Mouse (Mus musculus): ENCODE results near the gene Foxk1. TPM values are rescaled to one million over a fixed set of nuclear protein-coding genes. Genes with fewer than 3 reads are reported as not detected.

The Foxk1 gene
- polyA plus RNA-seq, 1 experiment from 2014 or later: 3.7 TPM

GRCm38 (mm10) chr5:142370406-142371171, 30.7 kb upstream of the Foxk1 start:
- 96% methylated on average over 4 of the region's 4 CpGs for WGBS
- no peaks in the 10 kb centered on the region for H3K9me3 ChIP-seq (replicated peaks; ENCODE audit: control insufficient read depth, low read length)
- no peak overlapping the region for H3K4me2 ChIP-seq (ENCODE audit: low read depth, low read length)
- H3K4me1 ChIP-seq (ENCODE audit: control insufficient read depth, insufficient read depth, low read length): peaks cover 19% of the 10 kb centered on the region
- H3K27ac ChIP-seq (ENCODE audit: low read length): no peak overlapping the region
- H3K4me3 ChIP-seq (replicated peaks; ENCODE audit: low read length): no peak overlapping the region
- H3K36me3 ChIP-seq (ENCODE audit: control insufficient read depth, insufficient read depth, low read length): no peaks in the 10 kb centered on the region
- no peak for ATAC-seq (ENCODE audit: insufficient read depth, low FRiP score)
- H3K9ac ChIP-seq (ENCODE audit: low read length): no peak overlapping the region
- H3K27me3 ChIP-seq (ENCODE audit: control insufficient read depth, insufficient read depth, low read length): no peaks in the 10 kb centered on the region

- peak overlapping the region; percentile 41 for H3K4me2 ChIP-seq (ENCODE audit: low read depth, low read length)
- no peak for ATAC-seq (ENCODE audit: insufficient read depth, low FRiP score)
These were observed 29.8 kb upstream of the Foxk1 start for GRCm38 (mm10) chr5:142371172-142372155.

DNA sequence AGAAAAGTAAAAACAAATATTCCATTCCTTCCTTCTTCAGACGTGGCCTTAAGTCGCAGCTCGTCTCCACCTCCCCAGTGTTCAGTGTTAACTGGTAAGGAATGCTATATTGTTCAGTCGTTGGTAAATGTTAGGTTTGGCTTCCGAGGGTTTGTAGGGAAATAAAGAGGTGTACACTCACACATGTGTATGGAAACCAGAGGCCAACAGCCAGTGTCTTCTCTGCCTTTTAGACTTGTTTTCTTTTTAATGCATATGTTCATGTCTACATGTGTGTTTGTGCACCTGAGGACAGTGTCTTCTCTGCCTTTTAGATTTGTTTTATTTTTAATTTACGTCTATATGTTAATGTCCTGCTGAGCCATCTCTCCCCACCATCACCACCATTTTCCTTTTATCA, 29.1 kb upstream of the Foxk1 start:
- Histone ChIP-seq H3K4me1 (ENCODE audit: control insufficient read depth, insufficient read depth, low read length) (peaks cover 14% of the 10 kb centered on the region; the same call in 1 of the 2 replicates), H3K27ac (ENCODE audit: low read length) (peak overlapping the region; percentile 74), H3K9me3 (replicated peaks; ENCODE audit: control insufficient read depth, low read length) (no peaks in the 10 kb centered on the region), H3K4me2 (ENCODE audit: low read depth, low read length) (0 out of 2 replicates have a peak overlapping the region, but pooled peaks have one; percentile 41), H3K27me3 (ENCODE audit: control insufficient read depth, insufficient read depth, low read length) (no peaks in the 10 kb centered on the region), H3K4me3 (replicated peaks; ENCODE audit: low read length) (no peak overlapping the region; the same call in 1 of the 2 replicates), H3K36me3 (ENCODE audit: control insufficient read depth, insufficient read depth, low read length) (no peaks in the 10 kb centered on the region), H3K9ac (ENCODE audit: low read length) (no peak overlapping the region; the same call in 1 of the 2 replicates)
- 41% methylated on average over 6 of the region's 6 CpGs for WGBS
- no peak for ATAC-seq (ENCODE audit: insufficient read depth, low FRiP score)

More at GRCm38 (mm10) chr5:142371172-142372155, 29.8 kb upstream of the Foxk1 start:
- peaks cover 17% of the 10 kb centered on the region for H3K4me1 ChIP-seq (ENCODE audit: control insufficient read depth, insufficient read depth, low read length)
- no peaks in the 10 kb centered on the region for H3K9me3 ChIP-seq (replicated peaks; ENCODE audit: control insufficient read depth, low read length)
- H3K36me3 ChIP-seq (ENCODE audit: control insufficient read depth, insufficient read depth, low read length): no peaks in the 10 kb centered on the region
- H3K9ac ChIP-seq (ENCODE audit: low read length): peak overlapping the region; percentile 64
- H3K27ac ChIP-seq (ENCODE audit: low read length): peak overlapping the region; percentile 74
- no peaks in the 10 kb centered on the region for H3K27me3 ChIP-seq (ENCODE audit: control insufficient read depth, insufficient read depth, low read length)
- no peak overlapping the region; the same call in 1 of the 2 replicates for H3K4me3 ChIP-seq (replicated peaks; ENCODE audit: low read length)
- 14% methylated on average over 24 of the region's 24 CpGs for WGBS

DNA sequence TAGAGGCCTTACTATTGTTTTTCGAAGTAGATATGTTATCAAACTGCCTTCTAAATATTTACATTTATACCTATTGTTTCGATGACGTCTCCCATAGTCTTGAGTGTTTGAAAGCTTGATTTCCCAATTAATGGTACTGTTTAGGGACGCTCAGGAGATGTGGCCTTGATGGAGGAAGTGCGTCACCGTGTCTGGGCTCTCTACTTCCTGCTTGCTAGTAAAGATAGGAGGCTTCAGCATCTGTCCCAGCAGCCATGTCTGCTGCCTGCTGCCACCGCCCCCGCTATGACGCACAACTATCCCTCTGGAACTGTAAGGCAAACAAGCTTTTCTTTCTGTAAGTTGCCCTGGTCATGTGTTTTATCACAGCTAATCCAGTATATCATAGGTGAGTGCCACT, 27.0 kb upstream of the Foxk1 start:
- Histone ChIP-seq H3K4me3 (replicated peaks; ENCODE audit: low read length) (no peak overlapping the region), H3K27ac (ENCODE audit: low read length) (no peak overlapping the region), H3K36me3 (ENCODE audit: control insufficient read depth, insufficient read depth, low read length) (no peaks in the 10 kb centered on the region), H3K4me1 (ENCODE audit: control insufficient read depth, insufficient read depth, low read length) (peaks cover 6% of the 10 kb centered on the region; the same call in 1 of the 2 replicates), H3K4me2 (ENCODE audit: low read depth, low read length) (no peak overlapping the region), H3K9me3 (replicated peaks; ENCODE audit: control insufficient read depth, low read length) (no peaks in the 10 kb centered on the region), H3K9ac (ENCODE audit: low read length) (no peak overlapping the region), H3K27me3 (ENCODE audit: control insufficient read depth, insufficient read depth, low read length) (no peaks in the 10 kb centered on the region)
- ATAC-seq (ENCODE audit: insufficient read depth, low FRiP score): no peak
- 77% methylated on average over 9 of the region's 9 CpGs for WGBS

DNA sequence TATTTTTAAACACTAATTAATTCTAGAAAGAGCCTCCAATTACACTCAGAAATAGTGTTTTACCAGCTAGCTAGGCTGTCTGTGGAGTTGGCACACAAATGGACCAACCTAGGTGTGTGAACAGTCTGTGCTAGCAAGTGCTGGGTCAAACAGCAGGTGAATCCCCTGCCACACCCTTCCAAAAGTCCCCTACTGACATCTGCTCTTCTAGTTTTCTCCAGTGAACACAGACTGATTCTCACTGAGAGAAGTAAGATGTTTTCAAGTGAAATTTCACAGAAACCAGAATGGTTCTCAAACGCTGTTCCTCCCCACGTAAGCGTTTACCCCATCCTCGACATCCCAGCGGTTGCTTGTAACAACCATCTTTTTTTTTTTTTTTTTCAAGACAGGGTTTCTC, 25.7 kb upstream of the Foxk1 start:
- H3K27me3 ChIP-seq (ENCODE audit: control insufficient read depth, insufficient read depth, low read length): no peaks in the 10 kb centered on the region
- no peaks in the 10 kb centered on the region for H3K9me3 ChIP-seq (replicated peaks; ENCODE audit: control insufficient read depth, low read length)
- no peak for ATAC-seq (ENCODE audit: insufficient read depth, low FRiP score)
- H3K4me1 ChIP-seq (ENCODE audit: control insufficient read depth, insufficient read depth, low read length): peaks cover 6% of the 10 kb centered on the region; the same call in 1 of the 2 replicates
- H3K9ac ChIP-seq (ENCODE audit: low read length): no peak overlapping the region
- H3K4me3 ChIP-seq (replicated peaks; ENCODE audit: low read length): no peak overlapping the region
- no peaks in the 10 kb centered on the region for H3K36me3 ChIP-seq (ENCODE audit: control insufficient read depth, insufficient read depth, low read length)
- no peak overlapping the region for H3K27ac ChIP-seq (ENCODE audit: low read length)
- H3K4me2 ChIP-seq (ENCODE audit: low read depth, low read length): no peak overlapping the region
- 89% methylated on average over 5 of the region's 5 CpGs for WGBS

GRCm38 (mm10) chr5:142376071-142376470, 25.2 kb upstream of the Foxk1 start:
- Histone ChIP-seq H3K27me3 (ENCODE audit: control insufficient read depth, insufficient read depth, low read length) (no peaks in the 10 kb centered on the region), H3K4me1 (ENCODE audit: control insufficient read depth, insufficient read depth, low read length) (peaks cover 5% of the 10 kb centered on the region; the same call in 1 of the 2 replicates), H3K9me3 (replicated peaks; ENCODE audit: control insufficient read depth, low read length) (no peaks in the 10 kb centered on the region), H3K27ac (ENCODE audit: low read length) (no peak overlapping the region), H3K36me3 (ENCODE audit: control insufficient read depth, insufficient read depth, low read length) (no peaks in the 10 kb centered on the region), H3K4me3 (replicated peaks; ENCODE audit: low read length) (no peak overlapping the region), H3K4me2 (ENCODE audit: low read depth, low read length) (no peak overlapping the region), H3K9ac (ENCODE audit: low read length) (no peak overlapping the region)
- 81% methylated on average over 6 of the region's 6 CpGs for WGBS
- no peak for ATAC-seq (ENCODE audit: insufficient read depth, low FRiP score)

DNA sequence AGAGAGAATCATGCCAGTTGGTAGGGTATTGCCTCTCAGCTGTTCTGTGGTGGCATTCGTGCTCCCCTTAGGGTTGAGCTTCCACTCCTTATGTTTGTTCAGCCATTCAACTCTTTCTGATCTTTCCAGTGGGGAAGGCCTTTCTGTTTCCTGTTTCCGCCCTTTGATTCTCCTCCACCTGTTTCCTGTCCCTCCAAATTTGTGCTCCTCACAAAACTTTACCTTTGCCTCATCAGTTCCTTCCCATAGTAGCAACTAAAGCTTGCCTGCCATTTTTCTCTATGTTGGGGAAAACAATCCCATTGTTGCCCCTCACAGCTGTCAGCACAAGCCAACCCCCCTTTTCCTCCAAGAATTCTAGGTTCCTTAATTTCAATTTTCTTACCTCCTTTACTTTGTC, 23.2 kb upstream of the Foxk1 start:
- 69% methylated on average over 2 of the region's 2 CpGs for WGBS
- ATAC-seq (ENCODE audit: insufficient read depth, low FRiP score): no peak
- H3K9me3 ChIP-seq (replicated peaks; ENCODE audit: control insufficient read depth, low read length): no peaks in the 10 kb centered on the region

GRCm38 (mm10) chr5:142380491-142380890, 20.8 kb upstream of the Foxk1 start:
- no peak overlapping the region for H3K4me3 ChIP-seq (replicated peaks; ENCODE audit: low read length)
- 0 out of 2 replicates have a peak overlapping the region, but pooled peaks have one; percentile 1 for H3K9ac ChIP-seq (ENCODE audit: low read length)
- no peaks in the 10 kb centered on the region for H3K9me3 ChIP-seq (replicated peaks; ENCODE audit: control insufficient read depth, low read length)
- 42% methylated on average over 6 of the region's 6 CpGs for WGBS
- peaks cover 12% of the 10 kb centered on the region for H3K4me1 ChIP-seq (ENCODE audit: control insufficient read depth, insufficient read depth, low read length)
- ATAC-seq (ENCODE audit: insufficient read depth, low FRiP score): peak; percentile 72; the same call in 1 of the 2 replicates
- H3K36me3 ChIP-seq (ENCODE audit: control insufficient read depth, insufficient read depth, low read length): no peaks in the 10 kb centered on the region
- no peak overlapping the region for H3K27ac ChIP-seq (ENCODE audit: low read length)
- no peaks in the 10 kb centered on the region for H3K27me3 ChIP-seq (ENCODE audit: control insufficient read depth, insufficient read depth, low read length)
- H3K4me2 ChIP-seq (ENCODE audit: low read depth, low read length): no peak overlapping the region

More for the DNA sequence above, 23.2 kb upstream of the Foxk1 start:
- Histone ChIP-seq H3K27me3 (ENCODE audit: control insufficient read depth, insufficient read depth, low read length) (no peaks in the 10 kb centered on the region), H3K27ac (ENCODE audit: low read length) (no peak overlapping the region), H3K36me3 (ENCODE audit: control insufficient read depth, insufficient read depth, low read length) (no peaks in the 10 kb centered on the region), H3K4me2 (ENCODE audit: low read depth, low read length) (no peak overlapping the region), H3K4me3 (replicated peaks; ENCODE audit: low read length) (no peak overlapping the region), H3K4me1 (ENCODE audit: control insufficient read depth, insufficient read depth, low read length) (0 out of 2 replicates have a peak, but pooled peaks cover under 1% of the 10 kb centered on the region), H3K9ac (ENCODE audit: low read length) (no peak overlapping the region)
